Mouse (Mus musculus) kidney, embryonic 16.5 days (tissue): ENCODE measurements around the gene Lypla2. TPM values are rescaled to one million over a fixed set of nuclear protein-coding genes. Genes with fewer than 3 reads are reported as not detected.
A peak's percentile ranks its signal among the peaks of the same experiment; 100 is the strongest.

ENCODE experiments used
- ATAC-seq: fragments of 200-750 bp; cut with Nextera tagmentation; 2 replicates; pipeline ENCODE4 v1.8.0; 2017; ENCODE audit warnings: moderate TSS enrichment; ENCODE audit not compliant: low FRiP score, low TSS enrichment
- H3K27ac ChIP-seq: fragments of 300-500 bp; sonication (generic); 2 replicates; pipeline ENCODE4 v1.5.1; 2014; ENCODE audit warnings: low read length
- H3K27me3 ChIP-seq: fragments of 300-500 bp; sonication (generic); 2 replicates; pipeline ENCODE4 v1.6.1; 2014; ENCODE audit warnings: low read length, control low read depth, mixed read lengths; ENCODE audit not compliant: insufficient read depth
- H3K36me3 ChIP-seq: fragments of 300-500 bp; sonication (generic); 2 replicates; pipeline ENCODE4 v1.6.1; 2014; ENCODE audit warnings: low read length, control low read depth, mixed read lengths; ENCODE audit not compliant: insufficient read depth
- H3K4me1 ChIP-seq: fragments of 300-500 bp; sonication (generic); 2 replicates; pipeline ENCODE4 v1.6.1; 2014; ENCODE audit warnings: low read length, control low read depth, mixed read lengths; ENCODE audit not compliant: insufficient read depth
- H3K4me2 ChIP-seq: fragments of 300-500 bp; sonication (generic); replicated peaks from 2 replicates; pipeline ENCODE4 v1.6.1; 2014; ENCODE audit warnings: low read depth, low read length
- H3K4me3 ChIP-seq: fragments of 300-500 bp; sonication (generic); 2 replicates; pipeline ENCODE4 v1.5.1; 2014; ENCODE audit warnings: mild to moderate bottlenecking, low read length
- H3K9ac ChIP-seq: fragments of 300-500 bp; sonication (generic); replicated peaks from 2 replicates; pipeline ENCODE4 v1.6.1; 2014; ENCODE audit warnings: low read length
- H3K9me3 ChIP-seq: fragments of 300-500 bp; sonication (generic); 2 replicates; pipeline ENCODE4 v1.6.1; 2016; ENCODE audit warnings: low read length, control low read depth
- WGBS: fragments of 180-500 bp; shearing (Covaris S2); extraction: QIAGEN DNeasy Blood & Tissue Kit; methylation state at CpG from one replicate; pipeline ENCODE4 v1.1.7; 2014; 5-methylcytosine and 5-hydroxymethylcytosine counted together
- polyA plus RNA-seq: library from polyadenylated mRNA; unstranded; fragments of >200 nt; fragmentation: Nextera tagmentation; extraction: Ambion mirVana; gene quantifications from 2 replicates; pipeline ENCODE4 v1.2.1, GENCODE M21; 2015

Lypla2 gene
- 143 and 147 TPM in 2 replicates for polyA plus RNA-seq

- H3K4me2 ChIP-seq = peak within 1 kb of the TSS; percentile 85
- peak within 1 kb of the TSS; percentile 92 for H3K4me3 ChIP-seq
- H3K4me1 ChIP-seq = peaks cover 19% of the 10 kb centered on the region
- ATAC-seq = peak; percentile 83
- no peaks in the 10 kb centered on the region for H3K27me3 ChIP-seq
- peak within 1 kb of the TSS; percentile 91 for H3K9ac ChIP-seq
- H3K36me3 ChIP-seq = peaks cover 56% of the 10 kb centered on the region
- peak within 1 kb of the TSS; percentile 51; the same call in 1 of the 2 replicates for H3K27ac ChIP-seq
- 3% methylated on average over 17 of the region's 19 CpGs for WGBS
- no peaks in the 10 kb centered on the region for H3K9me3 ChIP-seq
These were observed at the start of gene Lypla2 for GRCm38 (mm10) chr4:135972556-135972906. Lypla2 (minus strand) TSS chr4:135972626.

GRCm38 (mm10) chr4:136021549-136022047 is 49.2 kb upstream of the Lypla2 start, which contains the start of gene Eloa:
Eloa (minus strand) TSS chr4:136021763.
- Histone ChIP-seq H3K27ac (peak within 1 kb of the TSS; percentile 74; the same call in 1 of the 2 replicates), H3K9me3 (no peaks in the 10 kb centered on the region), H3K4me1 (peaks cover 14% of the 10 kb centered on the region), H3K4me2 (peak within 1 kb of the TSS; percentile 71), H3K27me3 (no peaks in the 10 kb centered on the region), H3K36me3 (no peaks in the 10 kb centered on the region), H3K4me3 (peak within 1 kb of the TSS; percentile 90), H3K9ac (peak within 1 kb of the TSS; percentile 90)
- peak; percentile 99 for ATAC-seq
- WGBS = under 1% methylated on average over 48 of the region's 48 CpGs

GRCm38 (mm10) chr4:136020743-136021548 is 48.5 kb upstream of the Lypla2 start:
- Histone ChIP-seq H3K4me3 (peak overlapping the region; percentile 90), H3K27me3 (no peaks in the 10 kb centered on the region), H3K4me1 (peaks cover 14% of the 10 kb centered on the region), H3K9ac (peak overlapping the region; percentile 90), H3K36me3 (no peaks in the 10 kb centered on the region), H3K4me2 (peak overlapping the region; percentile 71), H3K27ac (peak overlapping the region; percentile 74; the same call in 1 of the 2 replicates), H3K9me3 (no peaks in the 10 kb centered on the region)
- WGBS = under 1% methylated on average over 58 of the region's 62 CpGs
- ATAC-seq = peak; percentile 85

- Histone ChIP-seq H3K9me3 (no peaks in the 10 kb centered on the region), H3K4me1 (peaks cover 11% of the 10 kb centered on the region), H3K27me3 (no peaks in the 10 kb centered on the region), H3K27ac (no peak overlapping the region), H3K9ac (no peak overlapping the region), H3K36me3 (peaks cover 15% of the 10 kb centered on the region), H3K4me3 (no peak overlapping the region), H3K4me2 (no peak overlapping the region)
- WGBS = 86% methylated on average over 3 of the region's 3 CpGs
- ATAC-seq = no peak
These were observed 43.7 kb upstream of the Lypla2 start for GRCm38 (mm10) chr4:136016059-136016602.

- H3K27me3 ChIP-seq = no peaks in the 10 kb centered on the region
- H3K4me3 ChIP-seq = no peak overlapping the region
- H3K4me1 ChIP-seq = no peaks in the 10 kb centered on the region
- WGBS = 84% methylated on average over 4 of the region's 4 CpGs
- no peaks in the 10 kb centered on the region for H3K9me3 ChIP-seq
- H3K9ac ChIP-seq = no peak overlapping the region
- no peak overlapping the region for H3K4me2 ChIP-seq
- ATAC-seq = no peak
- no peak overlapping the region for H3K27ac ChIP-seq
- peaks cover 57% of the 10 kb centered on the region for H3K36me3 ChIP-seq
These were observed 38.2 kb upstream of the Lypla2 start for GRCm38 (mm10) chr4:136010586-136010985.

- no peak overlapping the region for H3K4me2 ChIP-seq
- H3K4me3 ChIP-seq = no peak overlapping the region
- ATAC-seq = no peak
- no peaks in the 10 kb centered on the region for H3K9me3 ChIP-seq
- peaks cover 72% of the 10 kb centered on the region for H3K36me3 ChIP-seq
- WGBS = 87% methylated on average over 8 of the region's 8 CpGs
- no peaks in the 10 kb centered on the region for H3K4me1 ChIP-seq
- H3K27ac ChIP-seq = no peak overlapping the region
- H3K27me3 ChIP-seq = no peaks in the 10 kb centered on the region
- no peak overlapping the region for H3K9ac ChIP-seq
These were observed 36.5 kb upstream of the Lypla2 start for GRCm38 (mm10) chr4:136008782-136009447.

- no peak overlapping the region for H3K4me2 ChIP-seq
- no peaks in the 10 kb centered on the region for H3K9me3 ChIP-seq
- H3K4me1 ChIP-seq = no peaks in the 10 kb centered on the region
- H3K36me3 ChIP-seq = peaks cover 79% of the 10 kb centered on the region
- 94% methylated on average over 3 of the region's 3 CpGs for WGBS
- no peak overlapping the region for H3K4me3 ChIP-seq
- no peak for ATAC-seq
- H3K9ac ChIP-seq = no peak overlapping the region
- H3K27me3 ChIP-seq = no peaks in the 10 kb centered on the region
- H3K27ac ChIP-seq = no peak overlapping the region
These were observed 34.4 kb upstream of the Lypla2 start for GRCm38 (mm10) chr4:136006821-136007220.

- Histone ChIP-seq H3K27me3 (no peaks in the 10 kb centered on the region), H3K9me3 (no peaks in the 10 kb centered on the region), H3K4me3 (no peak overlapping the region), H3K36me3 (peaks cover 61% of the 10 kb centered on the region), H3K4me1 (no peaks in the 10 kb centered on the region), H3K9ac (no peak overlapping the region), H3K27ac (no peak overlapping the region), H3K4me2 (no peak overlapping the region)
- no peak for ATAC-seq
- 92% methylated on average over 2 of the region's 2 CpGs for WGBS
These were observed 32.5 kb upstream of the Lypla2 start for GRCm38 (mm10) chr4:136004921-136005320.

GRCm38 (mm10) chr4:136004107-136004675 is 31.8 kb upstream of the Lypla2 start:
- no peak overlapping the region for H3K4me2 ChIP-seq
- H3K9me3 ChIP-seq = no peaks in the 10 kb centered on the region
- no peak overlapping the region for H3K27ac ChIP-seq
- 88% methylated on average over 5 of the region's 5 CpGs for WGBS
- H3K4me3 ChIP-seq = no peak overlapping the region
- ATAC-seq = no peak
- no peaks in the 10 kb centered on the region for H3K27me3 ChIP-seq
- no peak overlapping the region for H3K9ac ChIP-seq
- no peaks in the 10 kb centered on the region for H3K4me1 ChIP-seq
- peaks cover 54% of the 10 kb centered on the region for H3K36me3 ChIP-seq
